Mouse (Mus musculus) midbrain, embryonic 10.5 days (tissue): ENCODE data around the gene Nbl1. TPM values are rescaled to one million over a fixed set of nuclear protein-coding genes. Genes with fewer than 3 reads are reported as not detected.
A peak's percentile ranks its signal among the peaks of the same experiment; 100 is the strongest.

Experiments
- DNase-seq: peaks from one replicate; pipeline ENCODE4 v3.0.0-alpha.2; 2017; ENCODE audit warnings: low spot score
- H3K27ac ChIP-seq: fragments of 300-500 bp; sonication (generic); replicated peaks from 2 replicates; pipeline ENCODE4 v1.5.1; 2016; ENCODE audit warnings: mild to moderate bottlenecking
- H3K27me3 ChIP-seq: fragments of 300-500 bp; sonication (generic); 2 replicates; pipeline ENCODE4 v1.6.1; 2016; ENCODE audit warnings: low read depth, mild to moderate bottlenecking; ENCODE audit not compliant: poor library complexity, severe bottlenecking
- H3K36me3 ChIP-seq: fragments of 300-500 bp; sonication (generic); 2 replicates; pipeline ENCODE4 v1.6.1; 2016; ENCODE audit warnings: mild to moderate bottlenecking, moderate library complexity
- H3K4me1 ChIP-seq: fragments of 300-500 bp; sonication (generic); 2 replicates; pipeline ENCODE4 v1.6.1; 2016
- H3K4me3 ChIP-seq: fragments of 300-500 bp; sonication (generic); 2 replicates; pipeline ENCODE4 v1.5.1; 2016; ENCODE audit warnings: mild to moderate bottlenecking, moderate library complexity
- H3K9me3 ChIP-seq: fragments of 300-500 bp; sonication (generic); replicated peaks from 2 replicates; pipeline ENCODE4 v1.6.1; 2016; ENCODE audit warnings: mild to moderate bottlenecking
- WGBS: fragments of 180-500 bp; shearing (Covaris S2); methylation state at CpG from one replicate; pipeline ENCODE4 v1.1.7; 2016; 5-methylcytosine and 5-hydroxymethylcytosine counted together
- polyA plus RNA-seq: library from polyadenylated mRNA; unstranded; fragments of >200 nt; fragmentation: Nextera tagmentation; extraction: Ambion mirVana; gene quantifications from 2 replicates; pipeline ENCODE4 v1.2.1, GENCODE M21; 2016

The Nbl1 gene
- polyA plus RNA-seq, 1 experiment from 2014 or later: 8.7 TPM

GRCm38 (mm10) chr4:139078726-139079125, 14.1 kb downstream of the Nbl1 start:
- Histone ChIP-seq H3K4me3 (no peak overlapping the region), H3K36me3 (no peaks in the 10 kb centered on the region), H3K27ac (no peak overlapping the region), H3K9me3 (no peaks in the 10 kb centered on the region), H3K27me3 (peaks cover 48% of the 10 kb centered on the region), H3K4me1 (peaks cover 42% of the 10 kb centered on the region)
- 23% methylated on average over 4 of the region's 4 CpGs for WGBS
- DNase-seq: no peak

- no peak for DNase-seq
- H3K4me1 ChIP-seq: peaks cover 38% of the 10 kb centered on the region
- H3K4me3 ChIP-seq: no peak overlapping the region
- H3K27ac ChIP-seq: no peak overlapping the region
- no peaks in the 10 kb centered on the region for H3K9me3 ChIP-seq
- peaks cover 52% of the 10 kb centered on the region for H3K27me3 ChIP-seq
- 50% methylated on average over 2 of the region's 2 CpGs for WGBS
- no peaks in the 10 kb centered on the region for H3K36me3 ChIP-seq
These were observed 14.5 kb downstream of the Nbl1 start for GRCm38 (mm10) chr4:139078313-139078712.

GRCm38 (mm10) chr4:139075915-139076314, 16.9 kb downstream of the Nbl1 start:
- Histone ChIP-seq H3K27me3 (peaks cover 71% of the 10 kb centered on the region), H3K36me3 (no peaks in the 10 kb centered on the region), H3K9me3 (no peaks in the 10 kb centered on the region), H3K27ac (no peak overlapping the region), H3K4me1 (peaks cover 19% of the 10 kb centered on the region), H3K4me3 (peak overlapping the region; percentile 62)
- WGBS: 16% methylated on average over 5 of the region's 5 CpGs
- no peak for DNase-seq

GRCm38 (mm10) chr4:139075041-139075711, 17.6 kb downstream of the Nbl1 start, which contains the start of gene Htr6:
TSS of gene Htr6 (minus strand) at chr4:139075570.
- Histone ChIP-seq H3K27ac (0 out of 2 replicates have a peak within 1 kb of the TSS, but pooled peaks have one; percentile 42), H3K9me3 (no peaks in the 10 kb centered on the region), H3K4me3 (peak within 1 kb of the TSS; percentile 62), H3K36me3 (no peaks in the 10 kb centered on the region), H3K27me3 (peaks cover 74% of the 10 kb centered on the region), H3K4me1 (peaks cover 19% of the 10 kb centered on the region)
- DNase-seq: no peak
- WGBS: under 1% methylated on average over 75 of the region's 77 CpGs

- Histone ChIP-seq H3K9me3 (no peaks in the 10 kb centered on the region), H3K27me3 (peaks cover 83% of the 10 kb centered on the region), H3K27ac (no peak overlapping the region), H3K4me3 (peak overlapping the region; percentile 62), H3K36me3 (no peaks in the 10 kb centered on the region), H3K4me1 (peaks cover 19% of the 10 kb centered on the region)
- WGBS: 18% methylated on average over 29 of the region's 29 CpGs
- DNase-seq: no peak
These were observed 18.7 kb downstream of the Nbl1 start for GRCm38 (mm10) chr4:139074060-139074459.

- 45% methylated on average over 4 of the region's 4 CpGs for WGBS
- Histone ChIP-seq H3K36me3 (no peaks in the 10 kb centered on the region), H3K9me3 (no peaks in the 10 kb centered on the region), H3K4me1 (no peaks in the 10 kb centered on the region), H3K4me3 (no peak overlapping the region), H3K27ac (no peak overlapping the region), H3K27me3 (peaks cover 31% of the 10 kb centered on the region)
- DNase-seq: no peak
These were observed 24.5 kb downstream of the Nbl1 start for GRCm38 (mm10) chr4:139068287-139068686.

- Histone ChIP-seq H3K27me3 (peaks cover 6% of the 10 kb centered on the region), H3K36me3 (no peaks in the 10 kb centered on the region), H3K4me1 (no peaks in the 10 kb centered on the region), H3K9me3 (no peaks in the 10 kb centered on the region), H3K27ac (no peak overlapping the region), H3K4me3 (no peak overlapping the region)
- no peak for DNase-seq
- WGBS: 91% methylated on average over 5 of the region's 5 CpGs
These were observed 28.0 kb downstream of the Nbl1 start for GRCm38 (mm10) chr4:139064831-139065230.

GRCm38 (mm10) chr4:139059569-139059968, 33.2 kb downstream of the Nbl1 start:
- no peaks in the 10 kb centered on the region for H3K27me3 ChIP-seq
- no peaks in the 10 kb centered on the region for H3K36me3 ChIP-seq
- DNase-seq: peak; percentile 55
- 10% methylated on average over 7 of the region's 7 CpGs for WGBS
- H3K27ac ChIP-seq: no peak overlapping the region
- no peaks in the 10 kb centered on the region for H3K9me3 ChIP-seq
- no peaks in the 10 kb centered on the region for H3K4me1 ChIP-seq
- no peak overlapping the region for H3K4me3 ChIP-seq

- DNase-seq: no peak
- no peak overlapping the region for H3K4me3 ChIP-seq
- no peaks in the 10 kb centered on the region for H3K36me3 ChIP-seq
- H3K4me1 ChIP-seq: no peaks in the 10 kb centered on the region
- H3K9me3 ChIP-seq: no peaks in the 10 kb centered on the region
- 83% methylated on average over 5 of the region's 5 CpGs for WGBS
- no peaks in the 10 kb centered on the region for H3K27me3 ChIP-seq
- no peak overlapping the region for H3K27ac ChIP-seq
These were observed 34.8 kb downstream of the Nbl1 start for GRCm38 (mm10) chr4:139058029-139058428.

- no peak for DNase-seq
- no peaks in the 10 kb centered on the region for H3K4me1 ChIP-seq
- H3K27ac ChIP-seq: no peak overlapping the region
- H3K36me3 ChIP-seq: no peaks in the 10 kb centered on the region
- no peaks in the 10 kb centered on the region for H3K9me3 ChIP-seq
- no peaks in the 10 kb centered on the region for H3K27me3 ChIP-seq
- WGBS: 84% methylated on average over 5 of the region's 5 CpGs
- H3K4me3 ChIP-seq: no peak overlapping the region
These were observed 35.5 kb downstream of the Nbl1 start for GRCm38 (mm10) chr4:139057291-139057690.

- no peak for DNase-seq
These were observed 37.0 kb downstream of the Nbl1 start for GRCm38 (mm10) chr4:139055744-139056143.

GRCm38 (mm10) chr4:139055336-139055735, 37.5 kb downstream of the Nbl1 start:
- no peaks in the 10 kb centered on the region for H3K9me3 ChIP-seq
- no peaks in the 10 kb centered on the region for H3K4me1 ChIP-seq
- no peaks in the 10 kb centered on the region for H3K36me3 ChIP-seq
- DNase-seq: no peak
- H3K27me3 ChIP-seq: no peaks in the 10 kb centered on the region
- H3K27ac ChIP-seq: no peak overlapping the region
- H3K4me3 ChIP-seq: no peak overlapping the region
- 85% methylated on average over 4 of the region's 4 CpGs for WGBS

More at GRCm38 (mm10) chr4:139055744-139056143, 37.0 kb downstream of the Nbl1 start:
- Histone ChIP-seq H3K27me3 (no peaks in the 10 kb centered on the region), H3K27ac (no peak overlapping the region), H3K36me3 (no peaks in the 10 kb centered on the region), H3K4me3 (no peak overlapping the region), H3K9me3 (no peaks in the 10 kb centered on the region), H3K4me1 (no peaks in the 10 kb centered on the region)
- 83% methylated on average over 3 of the region's 3 CpGs for WGBS

GRCm38 (mm10) chr4:139054300-139054923, 38.4 kb downstream of the Nbl1 start:
- Histone ChIP-seq H3K4me3 (no peak overlapping the region), H3K4me1 (no peaks in the 10 kb centered on the region), H3K9me3 (no peaks in the 10 kb centered on the region), H3K36me3 (no peaks in the 10 kb centered on the region), H3K27ac (no peak overlapping the region), H3K27me3 (no peaks in the 10 kb centered on the region)
- WGBS: 50% methylated on average over 9 of the region's 9 CpGs
- DNase-seq: no peak
